Mouse (Mus musculus): Measurements from ENCODE around the gene Hist1h2aa. TPM values are rescaled to one million over a fixed set of nuclear protein-coding genes. Genes with fewer than 3 reads are reported as not detected.

The Hist1h2aa gene
- polyA plus RNA-seq, 1 experiment from 2014 or later, result not detected

- H3K9me3 ChIP-seq (ENCODE audit: control insufficient read depth, low read length), result no peaks in the 10 kb centered on the region
- H3K4me3 ChIP-seq (ENCODE audit: low read depth, low read length), result no peak overlapping the region
- no peaks in the 10 kb centered on the region for H3K4me1 ChIP-seq (ENCODE audit: control insufficient read depth, insufficient read depth, low read length)
- H3K9ac ChIP-seq (ENCODE audit: low read depth, low read length), result no peak overlapping the region
- no peak overlapping the region for H3K4me2 ChIP-seq (ENCODE audit: low read depth, low read length)
- ATAC-seq (ENCODE audit: low read depth), result no peak
- H3K36me3 ChIP-seq (ENCODE audit: control insufficient read depth, insufficient read depth, low read length), result no peaks in the 10 kb centered on the region
- no peak for DNase-seq (ENCODE audit: low spot score)
- H3K27ac ChIP-seq (replicated peaks; ENCODE audit: low read depth, low read length), result no peak overlapping the region
- 79% methylated on average over 5 of the region's 5 CpGs for WGBS
- no peaks in the 10 kb centered on the region for H3K27me3 ChIP-seq (replicated peaks; ENCODE audit: control insufficient read depth, insufficient read depth, low read length)
Measured at GRCm38 (mm10) chr13:23910121-23910520, 24.1 kb upstream of the Hist1h2aa start.

GRCm38 (mm10) chr13:23911335-23911734 lies 22.9 kb upstream of the Hist1h2aa start:
- DNase-seq (ENCODE audit: low spot score), result no peak
- H3K27me3 ChIP-seq (replicated peaks; ENCODE audit: control insufficient read depth, insufficient read depth, low read length), result no peaks in the 10 kb centered on the region
- H3K36me3 ChIP-seq (ENCODE audit: control insufficient read depth, insufficient read depth, low read length), result no peaks in the 10 kb centered on the region
- H3K4me2 ChIP-seq (ENCODE audit: low read depth, low read length), result no peak overlapping the region
- H3K9me3 ChIP-seq (ENCODE audit: control insufficient read depth, low read length), result no peaks in the 10 kb centered on the region
- no peaks in the 10 kb centered on the region for H3K4me1 ChIP-seq (ENCODE audit: control insufficient read depth, insufficient read depth, low read length)
- no peak for ATAC-seq (ENCODE audit: low read depth)
- H3K27ac ChIP-seq (replicated peaks; ENCODE audit: low read depth, low read length), result no peak overlapping the region
- H3K9ac ChIP-seq (ENCODE audit: low read depth, low read length), result no peak overlapping the region
- WGBS, result 81% methylated on average over 5 of the region's 5 CpGs
- H3K4me3 ChIP-seq (ENCODE audit: low read depth, low read length), result no peak overlapping the region

- ATAC-seq (ENCODE audit: low read depth) (no peak; the same call in 1 of the 2 replicates), DNase-seq (ENCODE audit: low spot score) (peak; percentile 26)
- Histone ChIP-seq H3K27me3 (replicated peaks; ENCODE audit: control insufficient read depth, insufficient read depth, low read length) (no peaks in the 10 kb centered on the region), H3K9ac (ENCODE audit: low read depth, low read length) (no peak overlapping the region), H3K27ac (replicated peaks; ENCODE audit: low read depth, low read length) (no peak overlapping the region), H3K9me3 (ENCODE audit: control insufficient read depth, low read length) (no peaks in the 10 kb centered on the region), H3K4me2 (ENCODE audit: low read depth, low read length) (no peak overlapping the region), H3K36me3 (ENCODE audit: control insufficient read depth, insufficient read depth, low read length) (no peaks in the 10 kb centered on the region), H3K4me3 (ENCODE audit: low read depth, low read length) (no peak overlapping the region), H3K4me1 (ENCODE audit: control insufficient read depth, insufficient read depth, low read length) (no peaks in the 10 kb centered on the region)
- WGBS, result 60% methylated on average over 6 of the region's 6 CpGs
Measured at GRCm38 (mm10) chr13:23913791-23914306, 20.4 kb upstream of the Hist1h2aa start.

GRCm38 (mm10) chr13:23914376-23915167 lies 19.7 kb upstream of the Hist1h2aa start, which contains the start of gene Slc17a4:
Gene Slc17a4 (minus strand): TSS chr13:23915009.
- Histone ChIP-seq H3K36me3 (ENCODE audit: control insufficient read depth, insufficient read depth, low read length) (no peaks in the 10 kb centered on the region), H3K27ac (replicated peaks; ENCODE audit: low read depth, low read length) (no peak within 1 kb of the TSS), H3K9me3 (ENCODE audit: control insufficient read depth, low read length) (no peaks in the 10 kb centered on the region), H3K4me3 (ENCODE audit: low read depth, low read length) (no peak within 1 kb of the TSS), H3K4me2 (ENCODE audit: low read depth, low read length) (no peak within 1 kb of the TSS), H3K27me3 (replicated peaks; ENCODE audit: control insufficient read depth, insufficient read depth, low read length) (no peaks in the 10 kb centered on the region), H3K4me1 (ENCODE audit: control insufficient read depth, insufficient read depth, low read length) (no peaks in the 10 kb centered on the region), H3K9ac (ENCODE audit: low read depth, low read length) (no peak within 1 kb of the TSS)
- DNase-seq (ENCODE audit: low spot score), result no peak
- 67% methylated on average over 9 of the region's 9 CpGs for WGBS
- no peak for ATAC-seq (ENCODE audit: low read depth)

- Histone ChIP-seq H3K9ac (ENCODE audit: low read depth, low read length) (no peak overlapping the region), H3K4me3 (ENCODE audit: low read depth, low read length) (no peak overlapping the region), H3K9me3 (ENCODE audit: control insufficient read depth, low read length) (no peaks in the 10 kb centered on the region), H3K4me2 (ENCODE audit: low read depth, low read length) (no peak overlapping the region), H3K27me3 (replicated peaks; ENCODE audit: control insufficient read depth, insufficient read depth, low read length) (no peaks in the 10 kb centered on the region), H3K4me1 (ENCODE audit: control insufficient read depth, insufficient read depth, low read length) (no peaks in the 10 kb centered on the region), H3K36me3 (ENCODE audit: control insufficient read depth, insufficient read depth, low read length) (no peaks in the 10 kb centered on the region), H3K27ac (replicated peaks; ENCODE audit: low read depth, low read length) (no peak overlapping the region)
- WGBS, result 82% methylated on average over 1 of the region's 1 CpGs
- peak; percentile 45 for DNase-seq (ENCODE audit: low spot score)
- no peak for ATAC-seq (ENCODE audit: low read depth)
Measured at GRCm38 (mm10) chr13:23916132-23916531, 18.1 kb upstream of the Hist1h2aa start.

- no peaks in the 10 kb centered on the region for H3K36me3 ChIP-seq (ENCODE audit: control insufficient read depth, insufficient read depth, low read length)
- DNase-seq (ENCODE audit: low spot score) (no peak), ATAC-seq (ENCODE audit: low read depth) (no peak)
- 78% methylated on average over 4 of the region's 4 CpGs for WGBS
- H3K9me3 ChIP-seq (ENCODE audit: control insufficient read depth, low read length), result no peaks in the 10 kb centered on the region
- no peaks in the 10 kb centered on the region for H3K4me1 ChIP-seq (ENCODE audit: control insufficient read depth, insufficient read depth, low read length)
- H3K27me3 ChIP-seq (replicated peaks; ENCODE audit: control insufficient read depth, insufficient read depth, low read length), result no peaks in the 10 kb centered on the region
- H3K4me2 ChIP-seq (ENCODE audit: low read depth, low read length), result no peak overlapping the region
- no peak overlapping the region for H3K9ac ChIP-seq (ENCODE audit: low read depth, low read length)
- H3K27ac ChIP-seq (replicated peaks; ENCODE audit: low read depth, low read length), result no peak overlapping the region
- H3K4me3 ChIP-seq (ENCODE audit: low read depth, low read length), result no peak overlapping the region
Measured at GRCm38 (mm10) chr13:23917674-23918073, 16.6 kb upstream of the Hist1h2aa start.

- 68% methylated on average over 2 of the region's 2 CpGs for whole genome bisulfite sequencing
- H3K4me2 ChIP-seq (ENCODE audit: low read depth, low read length), result no peak overlapping the region
- H3K4me1 ChIP-seq (ENCODE audit: control insufficient read depth, insufficient read depth, low read length), result no peaks in the 10 kb centered on the region
- ATAC-seq (ENCODE audit: low read depth), result no peak
- H3K27ac ChIP-seq (replicated peaks; ENCODE audit: low read depth, low read length), result no peak overlapping the region
- no peak overlapping the region for H3K4me3 ChIP-seq (ENCODE audit: low read depth, low read length)
- no peaks in the 10 kb centered on the region for H3K27me3 ChIP-seq (replicated peaks; ENCODE audit: control insufficient read depth, insufficient read depth, low read length)
- H3K9me3 ChIP-seq (ENCODE audit: control insufficient read depth, low read length), result no peaks in the 10 kb centered on the region
- H3K9ac ChIP-seq (ENCODE audit: low read depth, low read length), result no peak overlapping the region
- H3K36me3 ChIP-seq (ENCODE audit: control insufficient read depth, insufficient read depth, low read length), result no peaks in the 10 kb centered on the region
- no peak for DNase-seq (ENCODE audit: low spot score)
Measured at GRCm38 (mm10) chr13:23925792-23926191, 8.5 kb upstream of the Hist1h2aa start.

GRCm38 (mm10) chr13:23928637-23929036 lies 5.6 kb upstream of the Hist1h2aa start:
- H3K4me3 ChIP-seq (ENCODE audit: low read depth, low read length), result no peak overlapping the region
- DNase-seq (ENCODE audit: low spot score) (peak; percentile 51), ATAC-seq (ENCODE audit: low read depth) (0 out of 2 replicates have a peak, but pooled peaks have one; percentile 44)
- no peak overlapping the region for H3K4me2 ChIP-seq (ENCODE audit: low read depth, low read length)
- no peak overlapping the region for H3K9ac ChIP-seq (ENCODE audit: low read depth, low read length)
- no peaks in the 10 kb centered on the region for H3K9me3 ChIP-seq (ENCODE audit: control insufficient read depth, low read length)
- H3K27ac ChIP-seq (replicated peaks; ENCODE audit: low read depth, low read length), result no peak overlapping the region
- 38% methylated on average over 3 of the region's 3 CpGs for WGBS
- no peaks in the 10 kb centered on the region for H3K27me3 ChIP-seq (replicated peaks; ENCODE audit: control insufficient read depth, insufficient read depth, low read length)
- no peaks in the 10 kb centered on the region for H3K4me1 ChIP-seq (ENCODE audit: control insufficient read depth, insufficient read depth, low read length)
- H3K36me3 ChIP-seq (ENCODE audit: control insufficient read depth, insufficient read depth, low read length), result no peaks in the 10 kb centered on the region

- no peaks in the 10 kb centered on the region for H3K9me3 ChIP-seq (ENCODE audit: control insufficient read depth, low read length)
- 89% methylated on average over 9 of the region's 9 CpGs for WGBS
- H3K4me3 ChIP-seq (ENCODE audit: low read depth, low read length), result no peak overlapping the region
- no peak overlapping the region for H3K27ac ChIP-seq (replicated peaks; ENCODE audit: low read depth, low read length)
- H3K36me3 ChIP-seq (ENCODE audit: control insufficient read depth, insufficient read depth, low read length), result no peaks in the 10 kb centered on the region
- no peak for ATAC-seq (ENCODE audit: low read depth)
- H3K27me3 ChIP-seq (replicated peaks; ENCODE audit: control insufficient read depth, insufficient read depth, low read length), result no peaks in the 10 kb centered on the region
- no peaks in the 10 kb centered on the region for H3K4me1 ChIP-seq (ENCODE audit: control insufficient read depth, insufficient read depth, low read length)
- no peak overlapping the region for H3K9ac ChIP-seq (ENCODE audit: low read depth, low read length)
- DNase-seq (ENCODE audit: low spot score), result no peak
- no peak overlapping the region for H3K4me2 ChIP-seq (ENCODE audit: low read depth, low read length)
Measured at GRCm38 (mm10) chr13:23930461-23930860, 3.8 kb upstream of the Hist1h2aa start.
